Mouse (Mus musculus): ENCODE data around the gene Zbtb17.

Zbtb17 gene

GRCm38 (mm10) chr4:141425484-141426479 lies 18.7 kb upstream of the Zbtb17 start:
- DNase-seq (ENCODE audit: low spot score in 2 of 2), result peak; percentile 60 to 73

- DNase-seq (ENCODE audit: low spot score in 2 of 2), result no peak
These were observed 17.4 kb upstream of the Zbtb17 start for GRCm38 (mm10) chr4:141426796-141427745.

- DNase-seq (ENCODE audit: low spot score in 2 of 2), result no peak
These were observed 16.5 kb upstream of the Zbtb17 start for GRCm38 (mm10) chr4:141427921-141428320.

GRCm38 (mm10) chr4:141429381-141429780 lies 15.1 kb upstream of the Zbtb17 start:
- DNase-seq (ENCODE audit: low spot score in 2 of 2), result no peak

GRCm38 (mm10) chr4:141429847-141430246 lies 14.6 kb upstream of the Zbtb17 start:
- DNase-seq (ENCODE audit: low spot score in 2 of 2), result no peak

GRCm38 (mm10) chr4:141430997-141431396 lies 13.5 kb upstream of the Zbtb17 start:
- peak in 1 of 2 experiments; percentile 52 for DNase-seq (ENCODE audit: low spot score in 2 of 2)

GRCm38 (mm10) chr4:141432666-141433065 lies 11.8 kb upstream of the Zbtb17 start:
- no peak for DNase-seq (ENCODE audit: low spot score in 2 of 2)

- DNase-seq (ENCODE audit: low spot score in 2 of 2), result no peak
These were observed 11.3 kb upstream of the Zbtb17 start for GRCm38 (mm10) chr4:141433191-141433590.

- no peak for DNase-seq (ENCODE audit: low spot score in 2 of 2)
These were observed 8.5 kb upstream of the Zbtb17 start, which contains the start of gene Srarp for GRCm38 (mm10) chr4:141435974-141436373. Gene Srarp (minus strand): TSS chr4:141436105.

- DNase-seq (ENCODE audit: low spot score in 2 of 2), result no peak
These were observed 5.2 kb upstream of the Zbtb17 start for GRCm38 (mm10) chr4:141439083-141439803.

GRCm38 (mm10) chr4:141440877-141441276 lies 3.6 kb upstream of the Zbtb17 start:
- no peak for DNase-seq (ENCODE audit: low spot score in 2 of 2)

- DNase-seq (ENCODE audit: low spot score in 2 of 2), result no peak
These were observed 619 bp upstream of the Zbtb17 start for GRCm38 (mm10) chr4:141443641-141444429.

- DNase-seq (ENCODE audit: low spot score in 2 of 2), result no peak
These were observed 870 bp downstream of the Zbtb17 start for GRCm38 (mm10) chr4:141445328-141445720.

- no peak for DNase-seq (ENCODE audit: low spot score in 2 of 2)
These were observed 1.8 kb downstream of the Zbtb17 start for GRCm38 (mm10) chr4:141446211-141446610.

- no peak for DNase-seq (ENCODE audit: low spot score in 2 of 2)
These were observed 6.8 kb downstream of the Zbtb17 start for GRCm38 (mm10) chr4:141451251-141451650.

GRCm38 (mm10) chr4:141451916-141452450 lies 7.5 kb downstream of the Zbtb17 start:
- DNase-seq (ENCODE audit: low spot score in 2 of 2), result no peak

GRCm38 (mm10) chr4:141454581-141455350 lies 10.3 kb downstream of the Zbtb17 start:
- DNase-seq (ENCODE audit: low spot score in 2 of 2), result no peak

- DNase-seq (ENCODE audit: low spot score in 2 of 2), result no peak
These were observed 11.1 kb downstream of the Zbtb17 start for GRCm38 (mm10) chr4:141455526-141455925.

GRCm38 (mm10) chr4:141456193-141456938 lies 11.9 kb downstream of the Zbtb17 start:
- no peak for DNase-seq (ENCODE audit: low spot score in 2 of 2)
